Mouse (Mus musculus) bone marrow, adult 2 months (tissue): Measurements from ENCODE around the gene Vars2. TPM values are rescaled to one million over a fixed set of nuclear protein-coding genes. Genes with fewer than 3 reads are reported as not detected.

Experiments used
- H3K27ac ChIP-seq: fragments of 200-500 bp; 2 replicates; pipeline ENCODE4 v1.5.1; 2012; ENCODE audit warnings: low read depth, mild to moderate bottlenecking, control low read depth, inconsistent platforms, low read length; ENCODE audit not compliant: control insufficient read depth, poor library complexity, insufficient read depth
- H3K4me1 ChIP-seq: fragments of 200-500 bp; 2 replicates; pipeline ENCODE4 v1.6.1; 2011; ENCODE audit warnings: low read length; ENCODE audit not compliant: control insufficient read depth, insufficient read depth
- H3K4me3 ChIP-seq: fragments of 200-500 bp; replicated peaks from 2 replicates; pipeline ENCODE3; 2011; ENCODE audit warnings: mild to moderate bottlenecking, low read depth, low read length, control low read depth; ENCODE audit not compliant: control insufficient read depth
- CTCF ChIP-seq: fragments of 200-500 bp; IDR thresholded peaks from 2 replicates; pipeline ENCODE4 v1.5.1; 2011; ENCODE audit warnings: low read length, control low read depth; ENCODE audit not compliant: control insufficient read depth, insufficient read depth
- POLR2A ChIP-seq: fragments of 200-500 bp; IDR thresholded peaks from 2 replicates; pipeline ENCODE4 v1.6.1; 2011; ENCODE audit warnings: low read depth, mild to moderate bottlenecking, control low read depth, low read length, borderline replicate concordance; ENCODE audit not compliant: control insufficient read depth
- whole genome bisulfite sequencing: fragments of 180-500 bp; shearing (Covaris S2); methylation state at CpG from one replicate; pipeline ENCODE4 v1.1.7; 2018; 5-methylcytosine and 5-hydroxymethylcytosine counted together
- polyA plus RNA-seq: library from polyadenylated mRNA; stranded (reverse); fragments of >200 nt; gene quantifications from 2 replicates; pipeline ENCODE4 v1.2.4, GENCODE M21; 2011; ENCODE audit warnings: low replicate concordance; ENCODE audit not compliant: missing spikeins, insufficient read depth, insufficient read length

Vars2 gene
- polyA plus RNA-seq, result 13.1 and 25.0 TPM in 2 replicates

GRCm38 (mm10) chr17:35667334-35668065, at the start of gene Vars2:
TSS of gene Vars2 (minus strand) at chr17:35667592.
- under 1% methylated on average over 61 of the region's 61 CpGs for whole genome bisulfite sequencing
- TF ChIP-seq CTCF (no peak), POLR2A (peak; percentile 74)

GRCm38 (mm10) chr17:35717080-35717479, 49.7 kb upstream of the Vars2 start:
- H3K4me3 ChIP-seq, result no peak overlapping the region
- TF ChIP-seq POLR2A (no peak), CTCF (no peak)
- H3K4me1 ChIP-seq, result no peaks in the 10 kb centered on the region; the same call in 1 of the 2 replicates
- WGBS, result 70% methylated on average over 6 of the region's 6 CpGs
- no peak overlapping the region for H3K27ac ChIP-seq

More at GRCm38 (mm10) chr17:35667334-35668065, at the start of gene Vars2:
- Histone ChIP-seq H3K4me3 (peak within 1 kb of the TSS; percentile 90), H3K27ac (peak within 1 kb of the TSS; percentile 67), H3K4me1 (no peaks in the 10 kb centered on the region; the same call in 1 of the 2 replicates)

- H3K4me3 ChIP-seq, result no peak overlapping the region
- 68% methylated on average over 3 of the region's 3 CpGs for WGBS
- TF ChIP-seq CTCF (no peak), POLR2A (no peak)
- H3K27ac ChIP-seq, result no peak overlapping the region
- no peaks in the 10 kb centered on the region; the same call in 1 of the 2 replicates for H3K4me1 ChIP-seq
Observed at GRCm38 (mm10) chr17:35716114-35716513, 48.7 kb upstream of the Vars2 start.

- no peak overlapping the region for H3K27ac ChIP-seq
Observed at GRCm38 (mm10) chr17:35710705-35711347, 43.4 kb upstream of the Vars2 start.

GRCm38 (mm10) chr17:35708611-35709010, 41.2 kb upstream of the Vars2 start:
- Histone ChIP-seq H3K27ac (no peak overlapping the region), H3K4me1 (no peaks in the 10 kb centered on the region; the same call in 1 of the 2 replicates), H3K4me3 (no peak overlapping the region)
- WGBS, result 61% methylated on average over 2 of the region's 2 CpGs
- TF ChIP-seq CTCF, result no peak

More at GRCm38 (mm10) chr17:35710705-35711347, 43.4 kb upstream of the Vars2 start:
- WGBS, result 63% methylated on average over 8 of the region's 8 CpGs
- no peak overlapping the region for H3K4me3 ChIP-seq
- no peaks in the 10 kb centered on the region; the same call in 1 of the 2 replicates for H3K4me1 ChIP-seq
- TF ChIP-seq CTCF (no peak), POLR2A (no peak)

GRCm38 (mm10) chr17:35707929-35708328, 40.5 kb upstream of the Vars2 start:
- no peak overlapping the region for H3K27ac ChIP-seq
- TF ChIP-seq POLR2A, result no peak
- TF ChIP-seq CTCF, result no peak
- H3K4me1 ChIP-seq, result no peaks in the 10 kb centered on the region
- no peak overlapping the region for H3K4me3 ChIP-seq
- WGBS, result 54% methylated on average over 7 of the region's 7 CpGs

- Histone ChIP-seq H3K27ac (no peak overlapping the region), H3K4me1 (no peaks in the 10 kb centered on the region), H3K4me3 (no peak overlapping the region)
- TF ChIP-seq POLR2A (no peak), CTCF (peak; percentile 44; the same call in 1 of the 2 replicates)
- 14% methylated on average over 4 of the region's 4 CpGs for WGBS
Observed at GRCm38 (mm10) chr17:35705836-35706235, 38.4 kb upstream of the Vars2 start.
